Mouse (Mus musculus) CH12.LX (cell line): ENCODE measurements around the gene Mapk13. TPM values are rescaled to one million over a fixed set of nuclear protein-coding genes. Genes with fewer than 3 reads are reported as not detected.
"Not testable (repeated sequence)": the region's sequence is repeated elsewhere in the genome, so short reads cannot be mapped to it uniquely, and the experiment has no call there.

ENCODE experiments used
- DNase-seq: peaks from one replicate; pipeline ENCODE4 v3.0.0-alpha.2; 2013; ENCODE audit errors: extremely low read depth
- H3K27ac ChIP-seq: 2 replicates; pipeline ENCODE4 v1.5.1; 2012; ENCODE audit warnings: low read depth, mild to moderate bottlenecking, control low read depth, moderate library complexity; ENCODE audit not compliant: insufficient read depth
- H3K27me3 ChIP-seq: replicated peaks from 2 replicates; pipeline ENCODE3; 2012; ENCODE audit warnings: inconsistent platforms
- H3K36me3 ChIP-seq, 2 experiments: replicated peaks in 1 of 2; 2 replicates each; pipeline versions ENCODE3 to v1.6.1; 2012; ENCODE audit warnings: inconsistent platforms in 1 of 2, low read length in 1 of 2, mild to moderate bottlenecking in 1 of 2, mixed read lengths in 1 of 2, moderate library complexity in 1 of 2; ENCODE audit not compliant: control insufficient read depth in 1 of 2, insufficient read depth in 1 of 2
- H3K4me1 ChIP-seq, 2 experiments: 2 replicates each; pipeline ENCODE4 v1.6.1; 2012; ENCODE audit warnings: inconsistent platforms in 1 of 2, moderate library complexity in 1 of 2; ENCODE audit not compliant: insufficient read depth in 2 of 2, control insufficient read depth in 1 of 2
- H3K4me2 ChIP-seq: 2 replicates; pipeline ENCODE4 v1.6.1; 2012; ENCODE audit warnings: low read depth, mild to moderate bottlenecking, control low read depth; ENCODE audit not compliant: poor library complexity, insufficient read depth, severe bottlenecking
- H3K4me3 ChIP-seq, 3 experiments: fragments of 150-350 bp in 1 of 3; sonication (generic) in 1 of 3; replicated peaks in 1 of 3; 2 replicates each; pipeline versions ENCODE3 to v1.5.1; 2011 to 2012; ENCODE audit warnings: low read depth in 2 of 3, low read length in 2 of 3, mild to moderate bottlenecking in 2 of 3, moderate library complexity in 2 of 3, control low read depth in 1 of 3, improper control_type of control experiment in 1 of 3, inconsistent platforms in 1 of 3, mixed read lengths in 1 of 3; ENCODE audit not compliant: poor library complexity in 1 of 3
- H3K79me2 ChIP-seq: replicated peaks from 2 replicates; pipeline ENCODE4 v1.6.1; 2012; ENCODE audit warnings: mild to moderate bottlenecking, moderate library complexity; ENCODE audit not compliant: control insufficient read depth, poor library complexity, insufficient read depth, severe bottlenecking; ENCODE audit errors: extremely low read depth
- H3K9ac ChIP-seq: 2 replicates; pipeline ENCODE4 v1.6.1; 2012; ENCODE audit warnings: low read depth, mild to moderate bottlenecking, control low read depth, moderate library complexity; ENCODE audit not compliant: insufficient read depth
- H3K9me3 ChIP-seq: replicated peaks from 2 replicates; pipeline ENCODE3; 2012; ENCODE audit warnings: low read length, inconsistent platforms, mixed read lengths
- BHLHE40 ChIP-seq: IDR thresholded peaks from 2 replicates; pipeline ENCODE4 v1.6.1; 2011; ENCODE audit warnings: mild to moderate bottlenecking, low read depth, low read length, improper control_type of control experiment
- CHD1 ChIP-seq: IDR thresholded peaks from 2 replicates; pipeline ENCODE4 v1.6.1; 2012; ENCODE audit warnings: low read depth, low read length, improper control_type of control experiment, inconsistent platforms
- CTCF ChIP-seq, 2 experiments: IDR thresholded peaks in 1 of 2; conservative IDR thresholded peaks in 1 of 2; 2 replicates each; pipeline ENCODE4 v1.5.1; 2011 to 2012; ENCODE audit warnings: low read depth in 2 of 2, low read length in 2 of 2, improper control_type of control experiment in 1 of 2, inconsistent platforms in 1 of 2, mild to moderate bottlenecking in 1 of 2, moderate library complexity in 1 of 2
- EP300 ChIP-seq: IDR thresholded peaks from 2 replicates; pipeline ENCODE4 v1.6.1; 2011; ENCODE audit warnings: low read length, improper control_type of control experiment
- ETS1 ChIP-seq: conservative IDR thresholded peaks from 2 replicates; pipeline ENCODE4 v1.6.1; 2012; ENCODE audit warnings: low read depth, mild to moderate bottlenecking, inconsistent platforms, low read length, improper control_type of control experiment, moderate library complexity
- GABPA ChIP-seq: IDR thresholded peaks from 2 replicates; pipeline ENCODE4 v1.6.1; 2012; ENCODE audit warnings: low read depth, low read length, improper control_type of control experiment, inconsistent platforms; ENCODE audit not compliant: insufficient replicate concordance
- HCFC1 ChIP-seq: IDR thresholded peaks from 2 replicates; pipeline ENCODE4 v1.6.1; 2012; ENCODE audit warnings: low read depth, mild to moderate bottlenecking, inconsistent platforms, low read length, improper control_type of control experiment
- IRF4 ChIP-seq: IDR thresholded peaks from 2 replicates; pipeline ENCODE4 v1.6.1; 2014; ENCODE audit warnings: low read depth, mild to moderate bottlenecking, inconsistent platforms, low read length, improper control_type of control experiment
- JUN ChIP-seq: IDR thresholded peaks from 2 replicates; pipeline ENCODE4 v1.6.1; 2011; ENCODE audit warnings: low read depth, mild to moderate bottlenecking, low read length, improper control_type of control experiment, moderate library complexity; ENCODE audit not compliant: insufficient read depth
- MAFK ChIP-seq: IDR thresholded peaks from 2 replicates; pipeline ENCODE4 v1.6.1; 2011; ENCODE audit warnings: low read length, improper control_type of control experiment; ENCODE audit not compliant: insufficient replicate concordance
- MAZ ChIP-seq: IDR thresholded peaks from 2 replicates; pipeline ENCODE4 v1.6.1; 2012; ENCODE audit warnings: low read depth, mild to moderate bottlenecking, inconsistent platforms, low read length, improper control_type of control experiment, moderate library complexity
- MEF2A ChIP-seq: IDR thresholded peaks from 2 replicates; pipeline ENCODE4 v1.6.1; 2014; ENCODE audit warnings: low read depth, mild to moderate bottlenecking, inconsistent platforms, low read length, improper control_type of control experiment, borderline replicate concordance
- MYC ChIP-seq: IDR thresholded peaks from 2 replicates; pipeline ENCODE4 v1.6.1; 2011; ENCODE audit warnings: low read depth, mild to moderate bottlenecking, improper control_type of control experiment, low read length
- NELFE ChIP-seq: IDR thresholded peaks from 2 replicates; pipeline ENCODE4 v1.6.1; 2011; ENCODE audit warnings: low read depth, low read length, improper control_type of control experiment
- NRF1 ChIP-seq: IDR thresholded peaks from 2 replicates; pipeline ENCODE4 v1.6.1; 2014; ENCODE audit warnings: low read depth, mild to moderate bottlenecking, inconsistent platforms, low read length, improper control_type of control experiment, moderate library complexity
- PAX5 ChIP-seq: IDR thresholded peaks from 2 replicates; pipeline ENCODE4 v1.6.1; 2012; ENCODE audit warnings: low read length, inconsistent platforms, mixed read lengths
- RAD21 ChIP-seq: IDR thresholded peaks from 2 replicates; pipeline ENCODE4 v1.6.1; 2011; ENCODE audit warnings: low read depth, mild to moderate bottlenecking, low read length, improper control_type of control experiment, moderate library complexity
- RCOR1 ChIP-seq: conservative IDR thresholded peaks from 2 replicates; pipeline ENCODE4 v1.6.1; 2012; ENCODE audit warnings: low read depth, mild to moderate bottlenecking, inconsistent platforms, low read length, improper control_type of control experiment
- SIN3A ChIP-seq: IDR thresholded peaks from 2 replicates; pipeline ENCODE4 v1.6.1; 2012; ENCODE audit warnings: low read length, improper control_type of control experiment, inconsistent platforms
- TBP ChIP-seq: conservative IDR thresholded peaks from 2 replicates; pipeline ENCODE4 v1.6.1; 2011; ENCODE audit warnings: low read depth, low read length, improper control_type of control experiment
- TCF12 ChIP-seq: IDR thresholded peaks from 2 replicates; pipeline ENCODE4 v1.6.1; 2014; ENCODE audit warnings: low read depth, mild to moderate bottlenecking, inconsistent platforms, low read length, improper control_type of control experiment
- USF2 ChIP-seq: conservative IDR thresholded peaks from 2 replicates; pipeline ENCODE4 v1.6.1; 2011; ENCODE audit warnings: low read depth, low read length, improper control_type of control experiment
- ZNF384 ChIP-seq: IDR thresholded peaks from 2 replicates; pipeline ENCODE4 v1.6.1; 2012; ENCODE audit warnings: low read depth, low read length, improper control_type of control experiment, inconsistent platforms
- dilution Hi-C: fragments of 300-500 bp; cut with MboI; formaldehyde crosslinking; loops from 2 replicates; pipeline ENCODE4 v1.14.3; 2020; ENCODE audit warnings: low sequenced_read_pairs; ENCODE audit not compliant: extremely low pct_unique_long_range_greater_than_20kb, extremely low pct_ligation_motif_present
- in situ Hi-C: fragments of 300-500 bp; cut with MboI; formaldehyde crosslinking; loops from 3 replicates; pipeline ENCODE4 v1.14.3; 2019; ENCODE audit warnings: low sequenced_read_pairs, low pct_ligation_motif_present, low pct_unique_long_range_greater_than_20kb, mixed read lengths
- polyA plus RNA-seq: library from polyadenylated mRNA; unstranded; fragments of >175 nt; gene quantifications from 2 replicates; pipeline ENCODE4 v1.2.1, GENCODE M21; 2012; ENCODE audit warnings: low read depth; ENCODE audit not compliant: insufficient read length
- total RNA-seq, 2 experiments: library from RNA; depleted of rRNA; stranded (reverse); fragments of 300-350 nt in 1 of 2; fragments of >200 nt in 1 of 2; gene quantifications; 2 replicates each; pipeline ENCODE4 v1.2.3; 2012 to 2014

Gene Mapk13
- total and polyA plus RNA-seq, 3 experiments: not detected

DNA sequence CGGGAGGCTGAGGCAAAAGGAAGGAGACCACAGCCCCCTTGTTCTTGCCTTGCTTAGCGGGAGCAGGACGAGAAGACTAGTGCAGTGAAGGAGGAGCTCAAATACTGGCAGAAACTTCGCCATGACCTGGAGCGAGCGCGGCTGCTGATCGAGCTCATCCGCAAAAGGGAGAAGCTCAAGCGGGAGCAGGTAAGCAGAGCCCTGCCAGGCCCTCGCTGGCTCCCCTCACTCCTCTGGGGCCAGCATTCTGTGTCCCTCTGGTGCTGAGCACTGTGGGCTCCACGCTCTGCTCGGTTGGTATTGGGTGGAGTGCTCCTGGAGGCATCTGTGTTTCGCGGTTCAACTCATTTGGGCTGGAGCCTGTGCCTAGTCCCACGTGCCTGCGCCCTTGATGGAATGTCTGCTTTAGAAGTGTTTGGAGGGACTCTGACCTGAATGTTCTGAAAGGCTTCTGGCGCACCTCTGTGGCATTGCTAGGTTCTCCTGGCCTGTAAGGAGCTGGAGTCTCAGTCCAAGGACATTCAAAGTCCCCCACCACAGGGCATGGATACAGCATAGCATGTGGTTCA, 45.5 kb downstream of the Mapk13 start:
- in situ Hi-C loops: no loop called here
- Histone ChIP-seq H3K4me1 (0 out of 4 replicates have a peak, but pooled peaks cover 0 to 2% of the 10 kb centered on the region in 2 experiments), H3K27me3 (no peaks in the 10 kb centered on the region), H3K4me3 (no peak overlapping the region), H3K9me3 (no peaks in the 10 kb centered on the region), H3K9ac (no peak overlapping the region), H3K79me2 (no peaks in the 10 kb centered on the region), H3K4me2 (no peak overlapping the region), H3K36me3 (peaks cover 29 to 80% of the 10 kb centered on the region in 2 experiments), H3K27ac (no peak overlapping the region)
- DNase-seq: no peak
- TF ChIP-seq TBP: no peak
- no peak for TF ChIP-seq NELFE
- TF ChIP-seq SIN3A: no peak
- no peak for TF ChIP-seq MAZ
- TF ChIP-seq IRF4: no peak
- no peak for TF ChIP-seq CHD1
- no peak for TF ChIP-seq MEF2A
- dilution Hi-C loops: no loop called here

DNA sequence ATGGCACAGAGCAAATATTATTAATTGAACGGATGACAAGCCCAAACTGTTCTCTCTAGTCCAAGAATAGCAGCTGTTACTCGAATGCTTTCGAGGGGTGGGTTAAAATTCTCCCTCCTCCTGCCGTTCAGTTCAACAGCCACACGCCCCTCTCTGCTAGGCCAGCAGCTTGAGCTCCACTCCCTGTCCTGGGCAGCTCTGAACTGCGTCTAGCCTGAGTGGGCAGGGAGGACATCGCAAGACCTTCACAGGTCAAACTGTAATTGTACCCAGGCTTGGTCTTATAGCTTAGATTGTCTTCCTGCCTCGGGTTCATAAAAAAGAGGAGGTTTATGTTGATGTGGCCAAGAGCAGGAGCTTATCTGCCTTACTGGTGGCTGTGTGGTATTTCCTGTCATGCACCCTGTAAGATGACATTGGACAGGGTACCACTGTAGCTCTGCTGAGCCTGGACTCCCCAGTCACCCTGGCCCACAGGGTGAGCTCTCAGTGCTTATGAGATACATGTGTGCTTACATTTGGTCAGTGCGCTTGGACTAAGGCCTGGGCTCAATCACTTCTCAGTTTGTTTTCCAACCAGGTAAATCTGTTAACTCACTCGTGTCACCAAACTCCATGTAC, 46.4 kb downstream of the Mapk13 start:
- H3K36me3 ChIP-seq: peaks cover 29 to 77% of the 10 kb centered on the region in 2 experiments
- no peak overlapping the region for H3K27ac ChIP-seq

DNA sequence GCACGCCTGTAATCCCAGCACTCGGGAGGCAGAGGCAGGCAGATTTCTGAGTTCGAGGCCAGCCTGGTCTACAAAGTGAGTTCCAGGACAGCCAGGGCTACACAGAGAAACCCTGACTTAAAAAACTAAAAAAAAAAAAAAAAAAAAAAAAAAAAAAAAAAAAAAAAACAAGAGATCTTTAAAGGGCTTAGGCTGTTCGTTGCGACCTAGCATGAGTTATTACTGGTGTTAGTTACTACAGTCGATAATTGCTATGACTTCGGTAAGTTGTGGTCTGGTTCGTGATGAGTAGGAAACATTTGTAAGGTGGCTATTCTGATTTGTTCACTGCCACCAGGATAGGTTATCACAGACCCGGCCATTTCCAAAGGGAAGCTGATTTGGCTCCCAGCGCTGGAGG, 47.2 kb downstream of the Mapk13 start:
- H3K4me3 ChIP-seq, H3K9ac ChIP-seq, dilution Hi-C loops, H3K79me2 ChIP-seq, H3K27me3 ChIP-seq, DNase-seq, H3K9me3 ChIP-seq, H3K4me1 ChIP-seq, H3K4me2 ChIP-seq, H3K27ac ChIP-seq, in situ Hi-C loops: not testable (repeated sequence)
- peaks cover 32 to 77% of the 10 kb centered on the region in 2 experiments for H3K36me3 ChIP-seq

More for the DNA sequence above, 46.4 kb downstream of the Mapk13 start:
- 0 out of 4 replicates have a peak, but pooled peaks cover 0 to 2% of the 10 kb centered on the region in 2 experiments for H3K4me1 ChIP-seq
- dilution Hi-C loops (no loop called here), in situ Hi-C loops (no loop called here)
- no peak overlapping the region for H3K4me2 ChIP-seq
- H3K79me2 ChIP-seq: no peaks in the 10 kb centered on the region
- no peaks in the 10 kb centered on the region for H3K9me3 ChIP-seq
- H3K27me3 ChIP-seq: no peaks in the 10 kb centered on the region
- no peak overlapping the region for H3K4me3 ChIP-seq
- no peak overlapping the region for H3K9ac ChIP-seq
- no peak for DNase-seq
- TF ChIP-seq ZNF384 (no peak), NRF1 (no peak), HCFC1 (no peak), MAZ (no peak), TCF12 (no peak), MYC (no peak), PAX5 (no peak), GABPA (no peak), RAD21 (no peak), USF2 (no peak), RCOR1 (no peak), ETS1 (no peak), MAFK (no peak), JUN (no peak), EP300 (no peak), BHLHE40 (no peak), CTCF (conservative IDR thresholded peaks at IDR 0.05 in 1 of 2, IDR thresholded peaks at IDR 0.05 in 1 of 2; ENCODE audit: low read depth in 2 of 2, low read length in 2 of 2) (no peak)
